ENCODE assay signal across 8 mouse cellular contexts in the genomic region with DNA sequence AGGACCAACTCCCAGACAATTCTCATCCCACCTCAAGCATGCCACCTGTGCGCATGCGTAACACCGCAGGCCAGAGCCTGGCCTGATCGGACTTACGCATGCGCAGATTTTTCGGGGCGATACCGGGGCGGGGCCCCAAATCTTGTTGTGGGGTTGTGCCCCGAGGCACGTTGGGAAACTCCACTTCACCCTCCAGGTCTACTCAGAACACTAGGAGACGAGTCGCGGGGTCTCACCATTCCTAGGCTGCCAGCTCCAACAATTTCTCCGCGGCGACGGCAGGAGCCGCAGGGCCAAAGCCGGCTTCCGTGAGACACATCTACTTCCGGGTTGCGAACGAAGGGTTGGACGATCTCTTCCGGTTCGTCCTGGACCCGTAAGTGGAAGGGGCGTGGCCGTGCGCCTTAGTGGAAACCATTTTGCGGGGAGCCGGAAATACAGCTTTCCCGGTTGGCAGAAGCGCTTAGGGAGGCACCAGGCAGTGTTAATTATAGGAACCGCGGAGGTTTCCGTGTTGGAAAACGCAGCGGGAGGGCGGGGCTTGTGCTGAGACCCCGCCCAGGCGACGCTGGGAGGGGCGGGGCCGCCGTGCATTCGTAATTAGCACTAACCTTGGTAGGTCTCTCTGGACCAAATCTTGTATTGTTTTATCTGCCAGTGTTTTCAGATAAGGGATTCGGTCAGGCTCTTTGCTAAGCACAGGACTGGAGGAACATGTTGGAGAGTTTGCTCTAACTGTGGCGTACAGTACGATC. TPM values are rescaled to one million over a fixed set of nuclear protein-coding genes. Genes with fewer than 3 reads are reported as not detected.
DNase-seq lines count a peak whose midpoint lies in the region; ATAC-seq lines count a peak whose summit lies in the region.

A gene (minus strand): TSS at position 336 of the 755 bp plus-strand sequence.

- peak; percentile 100 for DNase-seq in adipocyte (ENCODE audit: low spot score)
- peak; percentile 100 for DNase-seq in embryo, embryonic 10 days (ENCODE audit: low spot score)
- DNase-seq in gastrocnemius, postnatal 10 days, result peak; percentile 97
- peak; percentile 100 for DNase-seq in induced T-regulatory cell, adult 2 months (ENCODE audit: low read depth)
- DNase-seq in left cerebral cortex, adult 9 months (ENCODE audit: low spot score in 2 of 2), result peak; percentile 97 to 99
- DNase-seq in right cerebral cortex, postnatal 14 days, result peak; percentile 96
- peak; percentile 94 to 98 for DNase-seq in urinary bladder, postnatal 36 days (ENCODE audit: low spot score in 2 of 2)

- ATAC-seq in megakaryocyte progenitor cell, adult 5-6 weeks (replicated peaks; ENCODE audit: poor library complexity), result peak; percentile 92

RNA-seq across cellular contexts. Expression of the gene that starts here (rescaled TPM):
- total RNA-seq in gastrocnemius, postnatal 10 days (2021), result 10 to 100 TPM; 41.0 to 44.7 TPM
- total RNA-seq in megakaryocyte progenitor cell, adult 5-6 weeks (2015), result 37.8 and 41.4 TPM in 2 replicates
- total RNA-seq in megakaryocyte progenitor cell, adult 5-6 weeks (2017), result 28.2 and 39.7 TPM in 2 replicates

Comparison
In these comparisons a context has a peak if more than half of its experiments do, and no peak if none do; other contexts are left out.
1. Peak in every context shown above with its lines: DNase-seq and ATAC-seq.